Mouse (Mus musculus): ENCODE measurements around the gene Kat2a. TPM values are rescaled to one million over a fixed set of nuclear protein-coding genes. Genes with fewer than 3 reads are reported as not detected.
A peak's percentile ranks its signal among the peaks of the same experiment; 100 is the strongest.

The Kat2a gene
- polyA plus RNA-seq, 1 experiment from 2014 or later: 65.9 TPM

DNA sequence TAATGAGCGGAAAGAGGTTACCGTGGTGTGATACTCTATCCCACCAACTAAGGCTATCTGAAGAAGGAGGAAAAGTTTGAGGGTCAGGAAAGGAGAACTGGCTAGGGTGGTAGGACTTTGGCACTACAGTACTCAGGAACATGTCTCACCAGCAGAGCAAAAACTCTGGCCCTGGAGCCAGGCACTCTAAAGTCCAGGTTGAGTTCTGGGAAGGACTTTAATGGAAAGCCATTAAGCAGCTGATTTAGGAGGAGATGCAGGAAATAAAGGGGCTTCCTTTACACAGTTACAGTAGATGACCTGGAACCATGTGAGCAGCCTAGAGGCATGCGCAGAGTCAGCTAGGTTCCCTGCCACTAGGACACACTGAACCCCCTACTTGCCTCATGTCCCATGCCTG lies 14.9 kb upstream of the Kat2a start:
- H3K9me3 ChIP-seq (replicated peaks; ENCODE audit: control insufficient read depth, low read length, poor library complexity, severe bottlenecking): no peaks in the 10 kb centered on the region
- no peaks in the 10 kb centered on the region for H3K4me1 ChIP-seq (ENCODE audit: control insufficient read depth, insufficient read depth, low read length)
- no peak for ATAC-seq
- 0 out of 2 replicates have a peak, but pooled peaks cover 2% of the 10 kb centered on the region for H3K36me3 ChIP-seq (ENCODE audit: control insufficient read depth, insufficient read depth, low read length)
- no peak overlapping the region for H3K4me3 ChIP-seq (ENCODE audit: low read depth, low read length)
- no peak overlapping the region for H3K4me2 ChIP-seq (ENCODE audit: low read length)
- no peak overlapping the region for H3K27ac ChIP-seq (ENCODE audit: low read length)
- no peak overlapping the region for H3K9ac ChIP-seq (ENCODE audit: low read depth, low read length)
- H3K27me3 ChIP-seq (ENCODE audit: control insufficient read depth, insufficient read depth, low read depth, low read length): no peaks in the 10 kb centered on the region
- WGBS: 98% methylated on average over 3 of the region's 3 CpGs

- no peak overlapping the region for H3K27ac ChIP-seq (ENCODE audit: low read length)
- no peaks in the 10 kb centered on the region for H3K4me1 ChIP-seq (ENCODE audit: control insufficient read depth, insufficient read depth, low read length)
- no peak overlapping the region for H3K9ac ChIP-seq (ENCODE audit: low read depth, low read length)
- no peak overlapping the region for H3K4me3 ChIP-seq (ENCODE audit: low read depth, low read length)
- 72% methylated on average over 5 of the region's 5 CpGs for WGBS
- no peak overlapping the region for H3K4me2 ChIP-seq (ENCODE audit: low read length)
- H3K9me3 ChIP-seq (replicated peaks; ENCODE audit: control insufficient read depth, low read length, poor library complexity, severe bottlenecking): no peaks in the 10 kb centered on the region
- no peak for ATAC-seq
- 0 out of 2 replicates have a peak, but pooled peaks cover 2% of the 10 kb centered on the region for H3K36me3 ChIP-seq (ENCODE audit: control insufficient read depth, insufficient read depth, low read length)
- no peaks in the 10 kb centered on the region for H3K27me3 ChIP-seq (ENCODE audit: control insufficient read depth, insufficient read depth, low read depth, low read length)
Observed at GRCm38 (mm10) chr11:100724919-100725512, 12.8 kb upstream of the Kat2a start.

- no peak for ATAC-seq
- H3K36me3 ChIP-seq (ENCODE audit: control insufficient read depth, insufficient read depth, low read length): peaks cover 9% of the 10 kb centered on the region
- no peak overlapping the region for H3K4me3 ChIP-seq (ENCODE audit: low read depth, low read length)
- H3K27me3 ChIP-seq (ENCODE audit: control insufficient read depth, insufficient read depth, low read depth, low read length): no peaks in the 10 kb centered on the region
- no peaks in the 10 kb centered on the region for H3K9me3 ChIP-seq (replicated peaks; ENCODE audit: control insufficient read depth, low read length, poor library complexity, severe bottlenecking)
- H3K27ac ChIP-seq (ENCODE audit: low read length): no peak overlapping the region
- WGBS: 55% methylated on average over 2 of the region's 2 CpGs
- no peak overlapping the region for H3K9ac ChIP-seq (ENCODE audit: low read depth, low read length)
- H3K4me1 ChIP-seq (ENCODE audit: control insufficient read depth, insufficient read depth, low read length): no peaks in the 10 kb centered on the region
- H3K4me2 ChIP-seq (ENCODE audit: low read length): no peak overlapping the region
Observed at GRCm38 (mm10) chr11:100722493-100723028, 10.3 kb upstream of the Kat2a start.

GRCm38 (mm10) chr11:100721776-100722492 lies 9.7 kb upstream of the Kat2a start:
- Histone ChIP-seq H3K36me3 (ENCODE audit: control insufficient read depth, insufficient read depth, low read length) (peaks cover 9% of the 10 kb centered on the region), H3K27me3 (ENCODE audit: control insufficient read depth, insufficient read depth, low read depth, low read length) (no peaks in the 10 kb centered on the region), H3K9me3 (replicated peaks; ENCODE audit: control insufficient read depth, low read length, poor library complexity, severe bottlenecking) (no peaks in the 10 kb centered on the region), H3K27ac (ENCODE audit: low read length) (peak overlapping the region; percentile 1; the same call in 1 of the 2 replicates), H3K4me1 (ENCODE audit: control insufficient read depth, insufficient read depth, low read length) (no peaks in the 10 kb centered on the region), H3K4me2 (ENCODE audit: low read length) (no peak overlapping the region), H3K4me3 (ENCODE audit: low read depth, low read length) (no peak overlapping the region), H3K9ac (ENCODE audit: low read depth, low read length) (no peak overlapping the region)
- 72% methylated on average over 8 of the region's 8 CpGs for WGBS
- ATAC-seq: no peak

GRCm38 (mm10) chr11:100721254-100721653 lies 9.0 kb upstream of the Kat2a start:
- 51% methylated on average over 4 of the region's 4 CpGs for WGBS
- Histone ChIP-seq H3K27ac (ENCODE audit: low read length) (no peak overlapping the region), H3K4me1 (ENCODE audit: control insufficient read depth, insufficient read depth, low read length) (no peaks in the 10 kb centered on the region), H3K4me2 (ENCODE audit: low read length) (no peak overlapping the region), H3K9ac (ENCODE audit: low read depth, low read length) (no peak overlapping the region), H3K27me3 (ENCODE audit: control insufficient read depth, insufficient read depth, low read depth, low read length) (no peaks in the 10 kb centered on the region), H3K4me3 (ENCODE audit: low read depth, low read length) (no peak overlapping the region), H3K36me3 (ENCODE audit: control insufficient read depth, insufficient read depth, low read length) (peaks cover 13% of the 10 kb centered on the region), H3K9me3 (replicated peaks; ENCODE audit: control insufficient read depth, low read length, poor library complexity, severe bottlenecking) (no peaks in the 10 kb centered on the region)
- no peak for ATAC-seq

DNA sequence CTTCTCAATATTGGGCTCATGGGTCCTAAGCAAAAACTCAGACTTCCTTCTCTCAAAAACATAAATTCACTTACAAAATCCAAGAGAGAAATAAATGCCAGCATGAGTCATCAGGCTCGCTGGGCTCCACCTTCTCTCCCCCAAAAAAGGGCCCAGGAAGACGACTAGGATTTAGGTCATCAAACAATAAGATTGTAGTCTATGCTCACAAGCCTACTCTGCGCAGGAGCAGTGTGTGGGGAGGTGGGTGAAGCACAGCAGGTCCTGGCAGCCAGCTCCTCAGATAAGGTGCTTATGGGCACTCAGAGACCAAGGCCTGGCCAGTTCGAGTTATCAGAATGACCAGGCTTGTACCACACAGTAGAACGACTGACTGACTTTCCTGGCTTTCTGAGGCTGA lies 8.1 kb upstream of the Kat2a start:
- Histone ChIP-seq H3K27ac (ENCODE audit: low read length) (peak overlapping the region; percentile 54), H3K9ac (ENCODE audit: low read depth, low read length) (peak overlapping the region; percentile 16; the same call in 1 of the 2 replicates), H3K27me3 (ENCODE audit: control insufficient read depth, insufficient read depth, low read depth, low read length) (no peaks in the 10 kb centered on the region)

GRCm38 (mm10) chr11:100719893-100720292 lies 7.6 kb upstream of the Kat2a start:
- H3K4me3 ChIP-seq (ENCODE audit: low read depth, low read length): no peak overlapping the region
- no peak overlapping the region for H3K4me2 ChIP-seq (ENCODE audit: low read length)
- H3K36me3 ChIP-seq (ENCODE audit: control insufficient read depth, insufficient read depth, low read length): peaks cover 21% of the 10 kb centered on the region
- no peaks in the 10 kb centered on the region for H3K4me1 ChIP-seq (ENCODE audit: control insufficient read depth, insufficient read depth, low read length)
- peak overlapping the region; percentile 54; the same call in 1 of the 2 replicates for H3K27ac ChIP-seq (ENCODE audit: low read length)
- WGBS: 88% methylated on average over 11 of the region's 11 CpGs
- H3K9ac ChIP-seq (ENCODE audit: low read depth, low read length): no peak overlapping the region
- no peaks in the 10 kb centered on the region for H3K27me3 ChIP-seq (ENCODE audit: control insufficient read depth, insufficient read depth, low read depth, low read length)
- no peaks in the 10 kb centered on the region for H3K9me3 ChIP-seq (replicated peaks; ENCODE audit: control insufficient read depth, low read length, poor library complexity, severe bottlenecking)
- no peak for ATAC-seq

More for the DNA sequence above, 8.1 kb upstream of the Kat2a start:
- Histone ChIP-seq H3K36me3 (ENCODE audit: control insufficient read depth, insufficient read depth, low read length) (peaks cover 21% of the 10 kb centered on the region), H3K9me3 (replicated peaks; ENCODE audit: control insufficient read depth, low read length, poor library complexity, severe bottlenecking) (no peaks in the 10 kb centered on the region), H3K4me2 (ENCODE audit: low read length) (no peak overlapping the region), H3K4me1 (ENCODE audit: control insufficient read depth, insufficient read depth, low read length) (no peaks in the 10 kb centered on the region), H3K4me3 (ENCODE audit: low read depth, low read length) (no peak overlapping the region)
- WGBS: 74% methylated on average over 5 of the region's 5 CpGs
- ATAC-seq: no peak

DNA sequence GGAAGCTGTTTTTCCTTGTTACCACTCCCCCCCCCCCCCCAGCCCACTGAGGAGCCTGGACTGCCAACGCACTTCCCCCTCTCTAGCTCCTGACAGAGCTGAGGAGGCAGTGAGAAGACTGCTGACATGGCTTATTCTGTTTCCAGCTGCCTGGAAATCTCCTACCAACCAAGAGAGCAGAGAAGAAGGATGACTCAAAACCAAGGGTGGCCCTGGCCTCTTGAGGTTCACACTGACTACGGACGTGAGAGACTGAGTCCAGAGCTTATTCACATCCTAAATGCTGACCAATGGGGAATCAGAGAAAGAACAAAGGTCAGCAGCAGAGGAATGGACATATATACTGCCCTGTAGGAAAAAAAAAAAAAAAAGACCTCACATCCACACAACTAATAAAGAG lies 7.0 kb upstream of the Kat2a start:
- Histone ChIP-seq H3K9me3 (replicated peaks; ENCODE audit: control insufficient read depth, low read length, poor library complexity, severe bottlenecking) (no peaks in the 10 kb centered on the region), H3K4me2 (ENCODE audit: low read length) (no peak overlapping the region), H3K36me3 (ENCODE audit: control insufficient read depth, insufficient read depth, low read length) (peaks cover 21% of the 10 kb centered on the region), H3K4me3 (ENCODE audit: low read depth, low read length) (no peak overlapping the region), H3K27me3 (ENCODE audit: control insufficient read depth, insufficient read depth, low read depth, low read length) (no peaks in the 10 kb centered on the region), H3K4me1 (ENCODE audit: control insufficient read depth, insufficient read depth, low read length) (no peaks in the 10 kb centered on the region), H3K9ac (ENCODE audit: low read depth, low read length) (no peak overlapping the region), H3K27ac (ENCODE audit: low read length) (no peak overlapping the region)
- 80% methylated on average over 3 of the region's 3 CpGs for WGBS
- ATAC-seq: no peak

- Histone ChIP-seq H3K36me3 (ENCODE audit: control insufficient read depth, insufficient read depth, low read length) (peaks cover 21% of the 10 kb centered on the region), H3K4me3 (ENCODE audit: low read depth, low read length) (no peak overlapping the region), H3K4me1 (ENCODE audit: control insufficient read depth, insufficient read depth, low read length) (peaks cover 3% of the 10 kb centered on the region; the same call in 1 of the 2 replicates), H3K27me3 (ENCODE audit: control insufficient read depth, insufficient read depth, low read depth, low read length) (no peaks in the 10 kb centered on the region; the same call in 1 of the 2 replicates), H3K9ac (ENCODE audit: low read depth, low read length) (no peak overlapping the region), H3K4me2 (ENCODE audit: low read length) (no peak overlapping the region), H3K9me3 (replicated peaks; ENCODE audit: control insufficient read depth, low read length, poor library complexity, severe bottlenecking) (no peaks in the 10 kb centered on the region), H3K27ac (ENCODE audit: low read length) (no peak overlapping the region)
- ATAC-seq: no peak
- 95% methylated on average over 4 of the region's 4 CpGs for WGBS
Observed at GRCm38 (mm10) chr11:100718866-100719265, 6.6 kb upstream of the Kat2a start.
